In genomic region chr1:138274930-138275329, GRCm38 (mm10) we compare ENCODE assay signal across 35 mouse cellular contexts. TPM values are rescaled to one million over a fixed set of nuclear protein-coding genes. Genes with fewer than 3 reads are reported as not detected.
DNase-seq lines count a peak whose midpoint lies in the region; ATAC-seq and TF ChIP-seq lines count a peak whose summit lies in the region.
"Had no signal": no experiment of that assay in that cellular context is flagged by ENCODE, and none has a peak within 500 bp of the region (broad histone marks: within the 10 kb centered on the region; RNA-seq: fewer than 3 reads in every experiment).

No protein-coding gene starts in this region.

- peaks cover 8% of the 10 kb centered on the region for H3K4me1 ChIP-seq in spleen, adult 2 months (ENCODE audit: control insufficient read depth, insufficient read depth, insufficient read length)
- H3K4me1 ChIP-seq: forebrain, embryonic 13.5 days; heart, embryonic 15.5 days; hindbrain, embryonic 13.5 days; neural tube, embryonic 13.5 days; stomach, embryonic 15.5 days had no signal

- no peak for TF ChIP-seq POLR2A in spleen, adult 2 months (IDR thresholded peaks at IDR 0.05; ENCODE audit: low read depth, low read length)

- no peak overlapping the region for H3K4me3 ChIP-seq in spleen, adult 2 months (ENCODE audit: extremely low read depth, insufficient read depth, insufficient read length)
- H3K4me3 ChIP-seq: forebrain, embryonic 13.5 days; heart, embryonic 15.5 days; hindbrain, embryonic 13.5 days; limb, embryonic 13.5 days; myocyte; neural tube, embryonic 13.5 days; stomach, embryonic 15.5 days had no signal

- ATAC-seq in hematopoietic stem cell, adult 5-6 weeks (replicated peaks in 1 of 2; ENCODE audit: insufficient read depth in 1 of 2, low FRiP score in 2 of 2, low TSS enrichment in 1 of 2, low read depth in 1 of 2, poor library complexity in 2 of 2, severe bottlenecking in 2 of 2) = peak; percentile 62 to 69
- ATAC-seq: CD4-positive, CD25-positive, alpha-beta regulatory T cell, adult 4 months; forebrain, embryonic 13.5 days; intestine, postnatal 0 days; midbrain, embryonic 16.5 days had no signal

- WGBS in spleen, adult 2 months = 27% methylated on average over 3 of the region's 3 CpGs

- no peaks in the 10 kb centered on the region for H3K27me3 ChIP-seq in spleen, adult 2 months (ENCODE audit: control insufficient read depth, insufficient read depth, low read length)
- H3K27me3 ChIP-seq: forebrain, embryonic 13.5 days; heart, embryonic 15.5 days; hindbrain, embryonic 13.5 days; neural tube, embryonic 13.5 days; stomach, embryonic 15.5 days had no signal

- no peak for DNase-seq in spleen, adult 2 months (ENCODE audit: low read depth in 1 of 2, low spot score in 2 of 2)
- no peak for DNase-seq in spleen, postnatal 10 days (ENCODE audit: low spot score in 2 of 2)
- DNase-seq in brain, adult 2 months (ENCODE audit: low read depth, low spot score) = peak; percentile 13
- peak; percentile 34 for DNase-seq in naive thymus-derived CD4-positive, alpha-beta T cell, adult 2 months (ENCODE audit: low read depth)
- DNase-seq in lung, postnatal 4 days = no peak
- DNase-seq in lung, postnatal 36 days = no peak
- DNase-seq: adrenal gland, postnatal 25 days; cerebellum, adult 8-10 months; cerebellum, postnatal 25 days; gastrocnemius, postnatal 10 days; kidney, postnatal 25 days; retina, postnatal 1 day; right cerebral cortex, postnatal 14 days had no signal

- H3K36me3 ChIP-seq in spleen, adult 2 months (ENCODE audit: control insufficient read depth, insufficient read depth, low read length) = no peaks in the 10 kb centered on the region
- H3K36me3 ChIP-seq: heart, embryonic 15.5 days; hindbrain, embryonic 13.5 days; limb, embryonic 13.5 days; neural tube, embryonic 13.5 days; stomach, embryonic 15.5 days had no signal

- TF ChIP-seq CTCF in spleen, adult 2 months (IDR thresholded peaks at IDR 0.05; ENCODE audit: extremely low read depth, insufficient read depth, insufficient read length, insufficient replicate concordance) = no peak

- peak overlapping the region; percentile 18; the same call in 1 of the 2 replicates for H3K27ac ChIP-seq in spleen, adult 2 months (ENCODE audit: insufficient read depth, low read length)
- H3K27ac ChIP-seq: forebrain, embryonic 13.5 days; heart, embryonic 15.5 days; hindbrain, embryonic 13.5 days; limb, embryonic 13.5 days; neural tube, embryonic 13.5 days; stomach, embryonic 15.5 days had no signal

RNA-seq across cellular contexts. Expression of gene Atp6v1g3, which starts 1.4 kb away (rescaled TPM):
- not detected in 2 replicates for polyA plus RNA-seq in spleen, adult 2 months (2012; rRNA removed)
- not detected in 2 replicates for total RNA-seq in hematopoietic stem cell, adult 5-6 weeks (2017)
- total RNA-seq: adrenal gland, postnatal 25 days; gastrocnemius, postnatal 10 days; heart, postnatal 25 days; layer of hippocampus, adult 18-20 months; layer of hippocampus, postnatal 25 days; left cerebral cortex, adult 8-10 months; left cerebral cortex, postnatal 36 days had no signal
- polyA plus RNA-seq: brain, embryonic 14.5 days; embryonic facial prominence, embryonic 11.5 days; forebrain, embryonic 13.5 days; heart, embryonic 15.5 days; hindbrain, embryonic 13.5 days; intestine, postnatal 0 days; liver, embryonic 11.5 days; liver, embryonic 16.5 days; lung, embryonic 16.5 days; midbrain, embryonic 11.5 days; midbrain, embryonic 16.5 days; neural tube, embryonic 13.5 days; stomach, embryonic 15.5 days had no signal

Comparison
In these comparisons a context has a peak if more than half of its experiments do, and no peak if none do; other contexts are left out.
1. DNase-seq: peak in brain, adult 2 months (single experiment) and naive thymus-derived CD4-positive, alpha-beta T cell, adult 2 months (single experiment); none in spleen, adult 2 months (0 of 2), spleen, postnatal 10 days (0 of 2), lung, postnatal 4 days (0 of 2) and lung, postnatal 36 days (single experiment).